Mouse (Mus musculus): ENCODE results near the gene Pogk.

GRCm38 (mm10) chr1:166346906-166347305, 62.8 kb downstream of the Pogk start:
- TF ChIP-seq CTCF (IDR thresholded peaks at IDR 0.05; ENCODE audit: extremely low read depth, insufficient read depth, low read length) (no peak), POLR2A (IDR thresholded peaks at IDR 0.05; ENCODE audit: extremely low read depth, insufficient read depth, low read length) (no peak)
